Mouse (Mus musculus) small intestine, adult 2 months (tissue): ENCODE measurements around the gene Chrm5.

Experiments
- CTCF ChIP-seq: fragments of 200-500 bp; IDR thresholded peaks from 2 replicates; pipeline ENCODE4 v1.5.1; 2012; ENCODE audit warnings: low read depth, mild to moderate bottlenecking, control low read depth, inconsistent platforms, low read length, moderate library complexity, mixed read lengths; ENCODE audit not compliant: insufficient replicate concordance, insufficient read length; ENCODE audit errors: extremely low read depth
- POLR2A ChIP-seq: fragments of 200-500 bp; IDR thresholded peaks from 2 replicates; pipeline ENCODE4 v1.6.1; 2012; ENCODE audit warnings: low read depth, mild to moderate bottlenecking, control low read depth, inconsistent platforms, low read length, moderate library complexity

DNA sequence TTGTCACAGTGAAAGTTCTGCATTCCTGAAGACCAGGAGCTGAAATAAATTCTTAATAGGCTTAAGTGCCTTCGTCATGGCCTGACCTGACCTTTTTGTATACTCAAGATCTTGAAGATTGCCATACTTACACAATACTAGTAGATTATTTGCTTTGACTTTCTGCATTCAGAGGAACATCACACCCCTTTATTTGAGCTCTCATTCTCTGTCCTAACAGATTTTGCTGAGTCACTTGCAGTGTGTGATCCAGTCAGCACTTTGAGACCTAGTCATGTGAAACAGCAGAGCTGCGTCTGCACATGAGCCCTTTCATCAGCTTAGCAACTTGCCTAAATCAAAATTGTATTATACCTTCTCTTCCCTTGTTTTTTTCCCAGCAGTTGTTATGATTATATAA lies 47.2 kb downstream of the Chrm5 start:
- no peak for TF ChIP-seq CTCF
- no peak for TF ChIP-seq POLR2A
